Mouse (Mus musculus) ES-Bruce4 (cell line): Measurements from ENCODE around the gene Tgfbr3. TPM values are rescaled to one million over a fixed set of nuclear protein-coding genes. Genes with fewer than 3 reads are reported as not detected.

Experiments used
- H3K27ac ChIP-seq: 2 replicates; pipeline ENCODE4 v1.5.1; 2012; ENCODE audit warnings: low read length, inconsistent platforms; ENCODE audit not compliant: insufficient read depth
- H3K27me3 ChIP-seq: 2 replicates; pipeline ENCODE4 v1.6.1; 2012; ENCODE audit warnings: mild to moderate bottlenecking, low read length, inconsistent platforms; ENCODE audit not compliant: control insufficient read depth, poor library complexity, insufficient read depth, severe bottlenecking
- H3K36me3 ChIP-seq: 2 replicates; pipeline ENCODE4 v1.6.1; 2012; ENCODE audit warnings: inconsistent platforms, mild to moderate bottlenecking, low read length, moderate library complexity; ENCODE audit not compliant: control insufficient read depth, poor library complexity, insufficient read depth, severe bottlenecking
- H3K4me1 ChIP-seq: one replicate; pipeline ENCODE4 v1.8.1; 2011; ENCODE audit warnings: low read length; ENCODE audit not compliant: control insufficient read depth, insufficient read depth
- H3K4me3 ChIP-seq: 2 replicates; pipeline ENCODE4 v1.5.1; 2011; ENCODE audit warnings: low read depth, mild to moderate bottlenecking, low read length
- H3K9ac ChIP-seq: 2 replicates; pipeline ENCODE4 v1.6.1; 2012; ENCODE audit warnings: low read depth, mild to moderate bottlenecking, inconsistent platforms; ENCODE audit not compliant: poor library complexity, severe bottlenecking
- H3K9me3 ChIP-seq: replicated peaks from 2 replicates; pipeline ENCODE4 v1.6.1; 2012; ENCODE audit warnings: mild to moderate bottlenecking, low read length, inconsistent platforms; ENCODE audit not compliant: control insufficient read depth, poor library complexity, insufficient read depth, severe bottlenecking
- CTCF ChIP-seq: IDR thresholded peaks from one replicate; pipeline ENCODE4 v1.8.1; 2011; ENCODE audit warnings: low read depth, low read length
- EP300 ChIP-seq: IDR thresholded peaks from 2 replicates; pipeline ENCODE4 v1.6.1; 2011; ENCODE audit warnings: low read depth, low read length; ENCODE audit not compliant: insufficient read depth
- POLR2A ChIP-seq: IDR thresholded peaks from one replicate; pipeline ENCODE4 v1.8.1; 2011; ENCODE audit warnings: low read length; ENCODE audit not compliant: insufficient read depth
- polyA plus RNA-seq: library from polyadenylated mRNA; stranded (reverse); fragments of >200 nt; gene quantifications from 2 replicates; pipeline ENCODE4 v1.2.4, GENCODE M21; 2011; ENCODE audit warnings: low read depth; ENCODE audit not compliant: missing spikeins, insufficient read depth, insufficient read length

Gene Tgfbr3
- polyA plus RNA-seq, 1 experiment, result 8.8 TPM

GRCm38 (mm10) chr5:107201509-107202182 lies 87.8 kb downstream of the Tgfbr3 start:
- Histone ChIP-seq H3K4me1 (no peaks in the 10 kb centered on the region), H3K27me3 (no peaks in the 10 kb centered on the region), H3K9ac (no peak overlapping the region), H3K27ac (no peak overlapping the region), H3K9me3 (no peaks in the 10 kb centered on the region), H3K36me3 (no peaks in the 10 kb centered on the region), H3K4me3 (no peak overlapping the region)
- no peak for TF ChIP-seq POLR2A
- no peak for TF ChIP-seq CTCF
- no peak for TF ChIP-seq EP300

- no peaks in the 10 kb centered on the region for H3K9me3 ChIP-seq
- H3K4me1 ChIP-seq, result no peaks in the 10 kb centered on the region
- H3K9ac ChIP-seq, result no peak overlapping the region
- TF ChIP-seq CTCF (no peak), EP300 (no peak), POLR2A (no peak)
- no peaks in the 10 kb centered on the region for H3K36me3 ChIP-seq
- H3K27me3 ChIP-seq, result no peaks in the 10 kb centered on the region
- H3K4me3 ChIP-seq, result no peak overlapping the region
- H3K27ac ChIP-seq, result no peak overlapping the region
Observed at GRCm38 (mm10) chr5:107200853-107201341, 88.5 kb downstream of the Tgfbr3 start.

GRCm38 (mm10) chr5:107200221-107200635 lies 89.2 kb downstream of the Tgfbr3 start:
- Histone ChIP-seq H3K4me3 (no peak overlapping the region), H3K27me3 (no peaks in the 10 kb centered on the region), H3K4me1 (no peaks in the 10 kb centered on the region), H3K36me3 (no peaks in the 10 kb centered on the region), H3K9ac (no peak overlapping the region), H3K9me3 (no peaks in the 10 kb centered on the region), H3K27ac (no peak overlapping the region)
- no peak for TF ChIP-seq POLR2A
- no peak for TF ChIP-seq EP300

GRCm38 (mm10) chr5:107195751-107196395 lies 93.6 kb downstream of the Tgfbr3 start:
- Histone ChIP-seq H3K9ac (no peak overlapping the region), H3K36me3 (no peaks in the 10 kb centered on the region), H3K4me1 (no peaks in the 10 kb centered on the region), H3K27ac (no peak overlapping the region), H3K27me3 (no peaks in the 10 kb centered on the region), H3K4me3 (no peak overlapping the region), H3K9me3 (no peaks in the 10 kb centered on the region)
- no peak for TF ChIP-seq POLR2A
- TF ChIP-seq EP300, result no peak
- no peak for TF ChIP-seq CTCF

- Histone ChIP-seq H3K27me3 (no peaks in the 10 kb centered on the region), H3K9me3 (no peaks in the 10 kb centered on the region), H3K9ac (no peak overlapping the region), H3K27ac (no peak overlapping the region), H3K4me3 (no peak overlapping the region), H3K36me3 (no peaks in the 10 kb centered on the region), H3K4me1 (no peaks in the 10 kb centered on the region)
- no peak for TF ChIP-seq POLR2A
- no peak for TF ChIP-seq CTCF
- TF ChIP-seq EP300, result no peak
Observed at GRCm38 (mm10) chr5:107193160-107193559, 96.3 kb downstream of the Tgfbr3 start.

GRCm38 (mm10) chr5:107192372-107192771 lies 97.1 kb downstream of the Tgfbr3 start:
- H3K4me1 ChIP-seq, result no peaks in the 10 kb centered on the region
- TF ChIP-seq EP300, result no peak
- no peak for TF ChIP-seq CTCF
- no peak for TF ChIP-seq POLR2A
- H3K27me3 ChIP-seq, result no peaks in the 10 kb centered on the region
- H3K36me3 ChIP-seq, result no peaks in the 10 kb centered on the region
- H3K9me3 ChIP-seq, result no peaks in the 10 kb centered on the region
- H3K4me3 ChIP-seq, result no peak overlapping the region
- H3K27ac ChIP-seq, result no peak overlapping the region
- no peak overlapping the region for H3K9ac ChIP-seq
